Mouse (Mus musculus): ENCODE measurements around the gene Kcnk7.

DNA sequence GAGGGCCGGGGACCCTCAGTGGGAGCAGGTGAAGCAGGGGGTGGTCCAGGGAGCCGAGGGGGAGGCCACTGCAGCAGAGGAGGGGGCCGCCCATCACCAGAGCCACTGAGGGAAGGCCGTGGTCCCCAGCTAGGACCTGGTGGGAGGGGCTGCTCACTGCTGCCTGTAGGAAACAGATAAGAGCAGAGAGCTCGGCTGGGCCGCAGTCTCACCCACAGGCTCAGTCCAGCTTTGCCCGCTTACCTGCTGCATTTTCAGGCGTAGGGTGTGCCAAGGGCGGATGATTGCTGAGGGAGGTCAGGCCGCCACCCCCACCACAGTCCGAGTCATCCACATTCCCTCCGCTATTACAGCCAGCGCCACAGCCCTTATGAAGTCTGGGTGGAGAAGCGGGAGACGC is 38.7 kb upstream of the Kcnk7 start:
- TF ChIP-seq CTCF (IDR thresholded peaks at IDR 0.05), result no peak
- no peak for TF ChIP-seq EP300 (IDR thresholded peaks at IDR 0.05; ENCODE audit: insufficient read depth, low read depth, low read length)
- no peak for TF ChIP-seq POLR2A (IDR thresholded peaks at IDR 0.05; ENCODE audit: insufficient read depth, low read depth, low read length)

Measured in heart, adult 2 months (tissue).